Mouse (Mus musculus) myocyte (in vitro differentiated cells): Measurements from ENCODE around the gene Rims1. TPM values are rescaled to one million over a fixed set of nuclear protein-coding genes. Genes with fewer than 3 reads are reported as not detected.

ENCODE experiments used
- H3K27me3 ChIP-seq: one replicate; pipeline ENCODE4 v1.6.1; 2011; ENCODE audit not compliant: control insufficient read depth, insufficient read depth, insufficient read length
- H3K36me3 ChIP-seq: one replicate; pipeline ENCODE4 v1.6.1; 2011; ENCODE audit not compliant: control insufficient read depth, insufficient read depth
- H3K4me2 ChIP-seq: one replicate; pipeline ENCODE4 v1.6.1; 2011; ENCODE audit warnings: low read depth, control low read depth
- H3K4me3 ChIP-seq: one replicate; pipeline ENCODE4 v1.5.1; 2011; ENCODE audit warnings: mild to moderate bottlenecking, control low read depth, moderate library complexity
- H3K79me2 ChIP-seq: one replicate; pipeline ENCODE4 v1.6.1; 2011; ENCODE audit not compliant: control insufficient read depth, insufficient read depth
- H3ac ChIP-seq: one replicate; pipeline ENCODE4 v1.6.1; 2011; ENCODE audit not compliant: control insufficient read depth, insufficient read length
- CEBPB ChIP-seq: IDR thresholded peaks from 2 replicates; pipeline ENCODE4 v1.6.1; 2011; ENCODE audit warnings: mild to moderate bottlenecking, moderate library complexity; ENCODE audit not compliant: poor library complexity, insufficient read depth, severe bottlenecking
- E2F4 ChIP-seq: IDR thresholded peaks from one replicate; pipeline ENCODE4 v1.6.1; 2011; ENCODE audit warnings: mild to moderate bottlenecking, control low read depth, moderate library complexity; ENCODE audit not compliant: insufficient read depth
- MAX ChIP-seq: IDR thresholded peaks from one replicate; pipeline ENCODE4 v1.6.1; 2011; ENCODE audit warnings: low read depth, mild to moderate bottlenecking, control low read depth
- MYOD1 ChIP-seq, 3 experiments: IDR thresholded peaks; one replicate each; pipeline ENCODE4 v1.6.1; 2011; ENCODE audit warnings: control low read depth in 2 of 3, low read depth in 2 of 3, mild to moderate bottlenecking in 2 of 3, moderate library complexity in 1 of 3; ENCODE audit not compliant: insufficient read length in 2 of 3, control insufficient read depth in 1 of 3
- MYOG ChIP-seq, 3 experiments: IDR thresholded peaks; one replicate each; pipeline ENCODE4 v1.6.1; 2011; ENCODE audit warnings: control low read depth in 2 of 3, low read depth in 2 of 3, mild to moderate bottlenecking in 2 of 3; ENCODE audit not compliant: insufficient read length in 2 of 3, control insufficient read depth in 1 of 3, insufficient read depth in 1 of 3
- POLR2A ChIP-seq: IDR thresholded peaks from one replicate; pipeline ENCODE4 v1.6.1; 2011; ENCODE audit warnings: low read depth, mild to moderate bottlenecking, control low read depth, moderate library complexity; ENCODE audit not compliant: insufficient read length
- POLR2AphosphoS2 ChIP-seq: IDR thresholded peaks from one replicate; pipeline ENCODE4 v1.6.1; 2011; ENCODE audit warnings: low read depth, control low read depth; ENCODE audit not compliant: insufficient read length
- REST ChIP-seq: IDR thresholded peaks from one replicate; pipeline ENCODE4 v1.6.1; 2011; ENCODE audit warnings: mild to moderate bottlenecking, control low read depth, moderate library complexity; ENCODE audit not compliant: insufficient read depth, insufficient read length
- SRF ChIP-seq: IDR thresholded peaks from one replicate; pipeline ENCODE4 v1.6.1; 2011; ENCODE audit warnings: low read depth; ENCODE audit not compliant: control insufficient read depth, insufficient read length
- TCF12 ChIP-seq: IDR thresholded peaks from one replicate; pipeline ENCODE4 v1.6.1; 2011; ENCODE audit warnings: mild to moderate bottlenecking, control low read depth; ENCODE audit not compliant: poor library complexity, insufficient read depth, severe bottlenecking
- TCF3 ChIP-seq: IDR thresholded peaks from one replicate; pipeline ENCODE4 v1.6.1; 2011; ENCODE audit warnings: low read depth, control low read depth; ENCODE audit not compliant: insufficient read length
- USF1 ChIP-seq: IDR thresholded peaks from one replicate; pipeline ENCODE4 v1.6.1; 2011; ENCODE audit warnings: low read depth, mild to moderate bottlenecking, control low read depth, moderate library complexity
- polyA plus RNA-seq: library from polyadenylated mRNA; unstranded; fragments of >200 nt; fragmentation: generic; extraction: Trizol; gene quantifications from one replicate; pipeline ENCODE4 v1.2.1, GENCODE M21; 2012; ENCODE audit warnings: missing spikeins

Gene Rims1
- polyA plus RNA-seq, 1 experiment = not detected

DNA sequence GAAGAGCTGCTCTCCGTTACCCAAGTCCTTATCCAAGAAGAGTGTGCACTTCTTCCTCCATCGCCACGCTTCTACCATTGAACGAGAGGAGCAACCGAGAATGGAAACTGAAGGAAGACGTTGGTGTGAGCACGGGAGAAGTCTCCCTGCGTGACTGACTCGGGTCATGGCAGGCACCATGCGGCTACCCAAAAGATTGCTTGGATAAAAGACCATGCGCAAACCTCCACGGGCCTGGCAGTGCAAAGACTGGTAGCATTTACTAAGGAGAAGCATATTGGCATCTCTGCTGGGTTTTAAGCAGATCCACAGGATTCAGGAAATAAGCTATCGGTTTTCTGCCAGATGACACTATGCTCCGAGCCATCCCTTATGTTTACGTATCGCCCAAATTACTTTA is 293.4 kb downstream of the Rims1 start:
- Histone ChIP-seq H3K36me3 (no peaks in the 10 kb centered on the region), H3K79me2 (no peaks in the 10 kb centered on the region), H3K4me3 (no peak overlapping the region), H3K27me3 (no peaks in the 10 kb centered on the region), H3ac (no peak overlapping the region), H3K4me2 (no peak overlapping the region)
- no peak for TF ChIP-seq MYOG (IDR thresholded peaks at IDR 0.05; ENCODE audit: control insufficient read depth in 1 of 3, insufficient read depth in 1 of 3, insufficient read length in 2 of 3, low read depth in 2 of 3)
- TF ChIP-seq TCF3 = no peak
- no peak for TF ChIP-seq POLR2A
- TF ChIP-seq E2F4 = no peak

DNA sequence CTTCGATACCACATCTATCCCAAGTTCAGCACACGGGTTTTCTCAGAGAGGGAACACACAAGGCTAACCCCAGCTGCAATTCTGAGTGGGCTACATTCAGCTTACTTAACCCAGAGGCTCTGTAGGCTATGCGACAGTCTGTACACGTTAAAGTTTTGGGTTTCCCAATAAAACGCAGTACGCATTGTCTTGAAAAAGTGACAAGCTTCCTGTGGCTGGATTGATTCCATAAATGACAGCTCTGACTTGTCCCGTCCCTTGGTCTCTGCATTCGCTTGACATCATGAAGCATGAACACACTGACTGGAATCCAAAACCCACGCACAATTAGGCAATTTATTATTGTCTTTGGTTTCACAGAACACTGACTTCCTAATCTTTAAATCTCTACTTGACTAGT is 294.2 kb downstream of the Rims1 start:
- Histone ChIP-seq H3K4me2 (no peak overlapping the region), H3K36me3 (no peaks in the 10 kb centered on the region), H3K4me3 (no peak overlapping the region), H3K27me3 (no peaks in the 10 kb centered on the region), H3ac (no peak overlapping the region), H3K79me2 (no peaks in the 10 kb centered on the region)
- TF ChIP-seq MAX = no peak
- TF ChIP-seq TCF12 = no peak
- no peak for TF ChIP-seq POLR2AphosphoS2
- no peak for TF ChIP-seq REST
- no peak for TF ChIP-seq POLR2A
- no peak for TF ChIP-seq USF1
- no peak for TF ChIP-seq E2F4
- TF ChIP-seq MYOG (IDR thresholded peaks at IDR 0.05; ENCODE audit: control insufficient read depth in 1 of 3, insufficient read depth in 1 of 3, insufficient read length in 2 of 3, low read depth in 2 of 3) = no peak
- TF ChIP-seq CEBPB = no peak
- no peak for TF ChIP-seq SRF
- TF ChIP-seq MYOD1 (IDR thresholded peaks at IDR 0.05; ENCODE audit: control insufficient read depth in 1 of 3, insufficient read length in 2 of 3, low read depth in 2 of 3) = no peak
- no peak for TF ChIP-seq TCF3

DNA sequence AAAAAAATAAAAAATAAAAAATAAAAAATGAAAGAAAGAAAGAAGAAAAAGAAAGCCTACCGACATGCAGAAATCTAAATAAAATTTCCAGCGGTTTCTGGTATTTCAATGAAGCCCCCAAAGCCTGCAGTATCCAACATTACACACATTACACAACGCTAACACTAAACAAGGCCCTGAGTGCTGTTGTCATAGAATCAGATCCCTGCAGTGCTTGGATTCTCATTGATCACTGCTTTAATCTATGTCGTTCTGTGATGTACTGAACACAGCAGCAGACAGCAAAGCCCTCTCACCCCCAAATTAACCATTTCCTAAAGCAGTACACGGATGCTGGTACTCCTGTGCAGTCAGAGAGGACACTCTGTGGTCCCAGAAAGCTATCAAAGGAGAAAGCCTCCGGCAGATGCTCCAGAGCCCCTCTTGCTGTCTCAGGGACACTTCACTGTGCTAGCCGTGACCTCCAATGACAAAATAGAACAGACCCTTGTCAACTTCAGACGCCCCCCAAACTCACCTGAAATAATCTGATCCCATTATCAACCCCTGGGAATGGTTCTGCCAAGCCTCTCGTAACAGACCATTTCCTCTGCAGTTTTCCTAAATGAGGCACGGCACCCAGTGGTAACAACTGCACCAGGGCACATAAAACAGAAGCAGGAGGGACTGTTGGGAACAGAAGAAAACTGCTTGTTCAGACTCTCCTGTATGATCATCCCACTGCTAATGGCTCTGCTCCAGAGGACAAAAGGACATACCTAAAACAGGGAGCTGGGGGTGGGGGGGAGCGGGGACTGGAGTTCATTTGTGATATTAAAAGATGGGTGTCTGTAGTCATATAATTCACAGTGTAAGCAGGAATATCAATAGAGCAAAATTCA is 296.8 kb downstream of the Rims1 start:
- Histone ChIP-seq H3K4me3 (no peak overlapping the region), H3K36me3 (no peaks in the 10 kb centered on the region), H3K79me2 (no peaks in the 10 kb centered on the region), H3K27me3 (no peaks in the 10 kb centered on the region), H3ac (no peak overlapping the region), H3K4me2 (no peak overlapping the region)
- TF ChIP-seq MYOG (IDR thresholded peaks at IDR 0.05; ENCODE audit: control insufficient read depth in 1 of 3, insufficient read depth in 1 of 3, insufficient read length in 2 of 3, low read depth in 2 of 3) (no peak), POLR2AphosphoS2 (no peak), CEBPB (no peak), MYOD1 (IDR thresholded peaks at IDR 0.05; ENCODE audit: control insufficient read depth in 1 of 3, insufficient read length in 2 of 3, low read depth in 2 of 3) (no peak), E2F4 (no peak), TCF3 (no peak), TCF12 (no peak), MAX (no peak), POLR2A (no peak), USF1 (no peak), SRF (no peak), REST (no peak)

DNA sequence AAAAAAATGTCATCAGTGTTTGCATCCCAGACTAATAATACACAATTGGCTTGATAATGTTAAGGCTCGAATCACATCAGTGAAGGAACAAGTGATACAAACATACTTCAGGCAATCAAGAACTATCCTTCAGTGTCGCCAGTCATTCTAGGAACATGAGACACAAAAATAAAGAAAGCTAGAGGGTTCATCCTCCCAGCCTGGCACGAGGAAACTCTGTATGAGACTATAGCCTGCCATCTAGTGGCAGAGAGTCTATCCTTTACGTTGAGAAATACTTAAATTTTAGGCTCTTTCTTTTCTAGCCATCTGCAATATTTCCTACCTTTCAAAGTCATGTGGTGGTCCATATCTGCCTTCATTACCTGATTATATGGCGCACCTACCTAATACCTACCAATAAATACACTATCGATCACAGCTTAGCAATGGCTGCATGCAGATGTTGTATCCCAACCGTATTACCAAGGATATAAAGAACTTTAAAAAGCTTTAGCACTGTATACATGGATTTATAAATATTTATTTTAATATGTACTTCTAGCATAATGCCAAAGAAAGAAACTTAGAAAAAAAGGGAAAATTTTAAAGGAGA is 318.4 kb downstream of the Rims1 start:
- no peaks in the 10 kb centered on the region for H3K79me2 ChIP-seq
- no peaks in the 10 kb centered on the region for H3K36me3 ChIP-seq
- no peak overlapping the region for H3K4me3 ChIP-seq
- H3K27me3 ChIP-seq = no peaks in the 10 kb centered on the region
- no peak for TF ChIP-seq POLR2AphosphoS2
- TF ChIP-seq E2F4 = no peak
- TF ChIP-seq SRF = no peak
- no peak for TF ChIP-seq CEBPB
- TF ChIP-seq POLR2A = no peak
- TF ChIP-seq MAX = no peak
- no peak for TF ChIP-seq REST
- no peak for TF ChIP-seq MYOG (IDR thresholded peaks at IDR 0.05; ENCODE audit: control insufficient read depth in 1 of 3, insufficient read depth in 1 of 3, insufficient read length in 2 of 3, low read depth in 2 of 3)
- TF ChIP-seq TCF3 = no peak
- TF ChIP-seq MYOD1 (IDR thresholded peaks at IDR 0.05; ENCODE audit: control insufficient read depth in 1 of 3, insufficient read length in 2 of 3, low read depth in 2 of 3) = no peak
- TF ChIP-seq TCF12 = no peak
- TF ChIP-seq USF1 = no peak
- no peak overlapping the region for H3ac ChIP-seq
- H3K4me2 ChIP-seq = no peak overlapping the region

DNA sequence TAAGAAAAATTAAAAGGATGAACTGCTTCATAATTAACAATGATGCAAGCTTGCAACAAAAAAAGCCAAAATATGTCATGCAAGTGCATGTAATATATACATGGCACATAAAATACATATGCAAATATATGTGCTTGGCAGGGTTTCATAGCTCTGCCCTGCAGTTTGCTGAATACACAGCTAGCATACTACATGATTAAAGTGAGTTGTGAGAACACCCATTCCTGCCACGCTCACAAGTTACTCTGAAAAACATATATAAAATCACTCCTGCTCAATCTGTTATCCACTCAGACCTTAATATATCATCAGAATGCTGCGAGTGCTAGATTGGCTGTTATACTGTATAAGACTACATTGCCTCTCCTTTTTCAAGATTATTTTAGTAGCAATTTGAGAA is 329.6 kb downstream of the Rims1 start:
- Histone ChIP-seq H3K79me2 (no peaks in the 10 kb centered on the region), H3K4me3 (no peak overlapping the region), H3K4me2 (no peak overlapping the region), H3ac (no peak overlapping the region), H3K27me3 (no peaks in the 10 kb centered on the region), H3K36me3 (no peaks in the 10 kb centered on the region)
- TF ChIP-seq SRF = no peak
- no peak for TF ChIP-seq CEBPB
- no peak for TF ChIP-seq TCF12
- TF ChIP-seq USF1 = no peak
- no peak for TF ChIP-seq MYOG (IDR thresholded peaks at IDR 0.05; ENCODE audit: control insufficient read depth in 1 of 3, insufficient read depth in 1 of 3, insufficient read length in 2 of 3, low read depth in 2 of 3)
- no peak for TF ChIP-seq POLR2AphosphoS2
- no peak for TF ChIP-seq E2F4
- TF ChIP-seq TCF3 = no peak
